Mouse (Mus musculus): Measurements from ENCODE around the gene Rec114. TPM values are rescaled to one million over a fixed set of nuclear protein-coding genes. Genes with fewer than 3 reads are reported as not detected.

Gene Rec114
- 1.7 and 2.4 TPM in 2 replicates for polyA plus RNA-seq (2015; fragmentation: Nextera tagmentation; extraction: Ambion mirVana)

DNA sequence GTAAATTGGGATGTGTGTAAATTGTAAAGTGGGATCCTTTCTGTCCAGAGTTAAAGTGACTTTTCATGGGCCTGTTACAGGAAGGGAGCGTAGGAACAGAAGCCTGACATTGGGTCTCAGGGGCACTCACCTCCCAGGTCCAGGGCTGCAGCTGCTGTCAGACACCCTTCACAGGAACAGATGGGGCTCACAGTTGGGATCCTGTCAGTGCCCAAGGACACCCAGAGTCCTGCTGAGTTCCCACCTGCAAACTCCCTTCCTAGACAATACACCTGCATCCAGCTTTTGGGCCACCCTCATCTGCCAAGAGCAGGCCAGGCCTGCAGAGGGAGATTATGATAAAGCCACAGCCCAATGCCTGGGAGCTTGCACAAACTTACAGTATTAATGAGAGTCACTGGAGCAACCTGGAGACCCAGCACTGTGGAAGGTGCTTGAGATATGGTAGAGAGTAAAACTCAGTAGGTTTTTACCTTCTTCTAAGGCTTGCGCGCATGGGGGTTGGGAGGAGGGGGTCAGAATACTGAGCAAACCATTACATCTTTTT, at the start of gene Rec114:
TSS of gene Rec114 (minus strand) at position 263 of the 547 bp plus-strand sequence.
- no peak within 1 kb of the TSS for H3K4me3 ChIP-seq
- no peak within 1 kb of the TSS for H3K9ac ChIP-seq
- no peaks in the 10 kb centered on the region for H3K4me1 ChIP-seq
- no peaks in the 10 kb centered on the region for H3K36me3 ChIP-seq
- no peak for ATAC-seq (ENCODE audit: insufficient number of reproducible peaks, insufficient read depth, low FRiP score, low TSS enrichment, low read depth)
- no peak within 1 kb of the TSS for H3K4me2 ChIP-seq
- WGBS, result 91% methylated on average over 3 of the region's 3 CpGs
- no peaks in the 10 kb centered on the region for H3K27me3 ChIP-seq
- no peak within 1 kb of the TSS for H3K27ac ChIP-seq
- H3K9me3 ChIP-seq, result no peaks in the 10 kb centered on the region

- ATAC-seq (ENCODE audit: insufficient number of reproducible peaks, insufficient read depth, low FRiP score, low TSS enrichment, low read depth), result no peak
- H3K9me3 ChIP-seq, result no peaks in the 10 kb centered on the region
- H3K27ac ChIP-seq, result no peak overlapping the region
- H3K36me3 ChIP-seq, result no peaks in the 10 kb centered on the region
- no peak overlapping the region for H3K4me2 ChIP-seq
- no peaks in the 10 kb centered on the region for H3K27me3 ChIP-seq
- WGBS, result 89% methylated on average over 3 of the region's 3 CpGs
- H3K9ac ChIP-seq, result no peak overlapping the region
- H3K4me1 ChIP-seq, result no peaks in the 10 kb centered on the region
- H3K4me3 ChIP-seq, result no peak overlapping the region
These were observed 45.7 kb upstream of the Rec114 start for GRCm38 (mm10) chr9:58789476-58789875.

- no peaks in the 10 kb centered on the region for H3K36me3 ChIP-seq
- H3K4me1 ChIP-seq, result no peaks in the 10 kb centered on the region
- ATAC-seq (ENCODE audit: insufficient number of reproducible peaks, insufficient read depth, low FRiP score, low TSS enrichment, low read depth), result no peak
- no peak overlapping the region for H3K4me3 ChIP-seq
- no peak overlapping the region for H3K27ac ChIP-seq
- 16% methylated on average over 2 of the region's 2 CpGs for WGBS
- H3K9ac ChIP-seq, result no peak overlapping the region
- H3K27me3 ChIP-seq, result no peaks in the 10 kb centered on the region
- no peak overlapping the region for H3K4me2 ChIP-seq
- H3K9me3 ChIP-seq, result no peaks in the 10 kb centered on the region
These were observed 31.6 kb upstream of the Rec114 start for GRCm38 (mm10) chr9:58775363-58775762.

DNA sequence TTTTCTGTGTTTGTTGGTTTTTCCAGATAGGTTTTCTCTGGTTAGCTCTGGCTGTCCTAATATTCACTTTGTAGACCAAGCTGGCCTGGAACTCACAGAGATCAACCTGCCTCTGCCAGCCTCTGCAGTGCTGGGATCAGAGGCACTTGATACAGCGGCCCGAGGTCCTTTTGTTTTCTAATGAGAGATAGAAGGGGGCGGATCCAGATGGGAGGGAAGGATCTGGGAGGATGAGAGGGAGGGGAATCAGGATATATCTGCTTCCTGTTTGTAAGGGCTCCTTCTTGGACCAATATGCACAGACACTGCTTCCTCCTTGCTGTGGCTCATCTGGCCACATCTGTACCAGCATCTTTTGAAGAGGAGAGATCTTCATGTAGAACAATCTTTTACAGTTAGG, 31.0 kb upstream of the Rec114 start:
- no peaks in the 10 kb centered on the region for H3K36me3 ChIP-seq
- no peak overlapping the region for H3K4me2 ChIP-seq
- 52% methylated on average over 3 of the region's 3 CpGs for WGBS
- ATAC-seq (ENCODE audit: insufficient number of reproducible peaks, insufficient read depth, low FRiP score, low TSS enrichment, low read depth), result no peak
- H3K9ac ChIP-seq, result no peak overlapping the region
- H3K4me1 ChIP-seq, result peaks cover 2% of the 10 kb centered on the region; the same call in 1 of the 2 replicates
- no peaks in the 10 kb centered on the region for H3K27me3 ChIP-seq
- no peak overlapping the region for H3K27ac ChIP-seq
- no peaks in the 10 kb centered on the region for H3K9me3 ChIP-seq
- no peak overlapping the region for H3K4me3 ChIP-seq

GRCm38 (mm10) chr9:58769943-58770342, 26.2 kb upstream of the Rec114 start:
- Histone ChIP-seq H3K4me3 (no peak overlapping the region), H3K4me1 (peaks cover 4% of the 10 kb centered on the region; the same call in 1 of the 2 replicates), H3K36me3 (no peaks in the 10 kb centered on the region), H3K4me2 (peak overlapping the region; percentile 20; the same call in 1 of the 2 replicates), H3K9me3 (0 out of 2 replicates have a peak, but pooled peaks cover 2% of the 10 kb centered on the region), H3K27me3 (no peaks in the 10 kb centered on the region), H3K27ac (no peak overlapping the region), H3K9ac (no peak overlapping the region)
- WGBS, result 57% methylated on average over 12 of the region's 12 CpGs
- ATAC-seq (ENCODE audit: insufficient number of reproducible peaks, insufficient read depth, low FRiP score, low TSS enrichment, low read depth), result no peak

GRCm38 (mm10) chr9:58766959-58767955, 23.5 kb upstream of the Rec114 start:
- 0 out of 2 replicates have a peak, but pooled peaks cover 2% of the 10 kb centered on the region for H3K9me3 ChIP-seq
- no peak overlapping the region for H3K4me3 ChIP-seq
- H3K27ac ChIP-seq, result no peak overlapping the region
- 69% methylated on average over 17 of the region's 17 CpGs for WGBS
- H3K27me3 ChIP-seq, result no peaks in the 10 kb centered on the region
- no peak overlapping the region for H3K4me2 ChIP-seq
- H3K36me3 ChIP-seq, result no peaks in the 10 kb centered on the region
- peaks cover 4% of the 10 kb centered on the region; the same call in 1 of the 2 replicates for H3K4me1 ChIP-seq
- H3K9ac ChIP-seq, result no peak overlapping the region
- ATAC-seq (ENCODE audit: insufficient number of reproducible peaks, insufficient read depth, low FRiP score, low TSS enrichment, low read depth), result peak; percentile 99

DNA sequence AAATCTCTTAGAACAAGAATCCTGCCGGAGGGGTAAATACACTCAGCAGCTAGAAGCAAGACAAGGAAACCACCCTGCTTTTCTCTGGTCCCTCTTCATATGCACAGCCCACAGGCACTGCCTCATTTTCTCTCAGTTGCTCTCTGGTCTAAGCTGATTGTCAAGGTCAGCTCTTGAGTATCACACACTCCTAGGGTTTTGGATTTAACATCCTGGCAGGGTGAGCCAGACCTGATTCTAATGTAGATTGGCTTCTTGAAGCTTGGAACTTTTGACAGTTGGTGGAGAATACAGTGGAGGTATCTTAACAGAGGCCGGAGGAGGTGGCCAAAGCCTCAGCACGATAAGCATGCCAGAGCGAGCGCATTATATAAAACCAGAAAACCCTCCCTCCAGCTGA, 20.6 kb upstream of the Rec114 start:
- Histone ChIP-seq H3K9me3 (0 out of 2 replicates have a peak, but pooled peaks cover 2% of the 10 kb centered on the region), H3K27ac (no peak overlapping the region), H3K27me3 (no peaks in the 10 kb centered on the region), H3K4me1 (no peaks in the 10 kb centered on the region), H3K4me3 (no peak overlapping the region), H3K9ac (no peak overlapping the region), H3K4me2 (no peak overlapping the region), H3K36me3 (no peaks in the 10 kb centered on the region)
- 81% methylated on average over 5 of the region's 5 CpGs for WGBS
- no peak for ATAC-seq (ENCODE audit: insufficient number of reproducible peaks, insufficient read depth, low FRiP score, low TSS enrichment, low read depth)

- Histone ChIP-seq H3K4me3 (no peak overlapping the region), H3K9me3 (0 out of 2 replicates have a peak, but pooled peaks cover 2% of the 10 kb centered on the region), H3K4me1 (no peaks in the 10 kb centered on the region), H3K36me3 (no peaks in the 10 kb centered on the region), H3K27ac (no peak overlapping the region), H3K27me3 (no peaks in the 10 kb centered on the region), H3K4me2 (no peak overlapping the region), H3K9ac (no peak overlapping the region)
- no peak for ATAC-seq (ENCODE audit: insufficient number of reproducible peaks, insufficient read depth, low FRiP score, low TSS enrichment, low read depth)
- WGBS, result 88% methylated on average over 4 of the region's 4 CpGs
These were observed 19.4 kb upstream of the Rec114 start for GRCm38 (mm10) chr9:58763114-58763513.

GRCm38 (mm10) chr9:58762086-58762485, 18.3 kb upstream of the Rec114 start:
- no peaks in the 10 kb centered on the region for H3K4me1 ChIP-seq
- no peaks in the 10 kb centered on the region for H3K27me3 ChIP-seq
- WGBS, result 53% methylated on average over 2 of the region's 2 CpGs
- H3K9me3 ChIP-seq, result no peaks in the 10 kb centered on the region
- no peaks in the 10 kb centered on the region for H3K36me3 ChIP-seq
- H3K4me2 ChIP-seq, result no peak overlapping the region
- no peak overlapping the region for H3K27ac ChIP-seq
- no peak overlapping the region for H3K4me3 ChIP-seq
- ATAC-seq (ENCODE audit: insufficient number of reproducible peaks, insufficient read depth, low FRiP score, low TSS enrichment, low read depth), result no peak
- no peak overlapping the region for H3K9ac ChIP-seq

DNA sequence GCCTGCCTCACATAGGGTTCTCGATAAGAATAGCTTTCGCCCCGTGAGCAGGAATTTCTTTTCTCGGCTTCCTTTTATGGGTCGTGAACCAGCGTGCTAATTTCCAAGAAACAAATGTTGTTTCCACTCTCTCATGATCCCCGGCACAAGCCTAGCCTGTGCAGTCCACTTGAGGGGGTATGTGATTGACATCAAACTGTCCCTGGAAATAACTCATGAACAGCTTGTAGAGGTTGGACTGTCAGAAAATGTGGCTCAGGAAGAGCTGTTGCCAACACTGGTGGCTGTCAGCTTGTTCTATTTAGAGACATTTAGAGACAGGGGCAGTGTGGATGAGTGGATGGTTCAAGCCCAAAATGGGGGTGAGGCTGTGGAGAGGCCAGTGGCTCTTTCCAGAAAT, 15.0 kb upstream of the Rec114 start:
- ATAC-seq (ENCODE audit: insufficient number of reproducible peaks, insufficient read depth, low FRiP score, low TSS enrichment, low read depth), result no peak
- H3K4me1 ChIP-seq, result peaks cover 7% of the 10 kb centered on the region
- no peaks in the 10 kb centered on the region for H3K36me3 ChIP-seq
- no peak overlapping the region for H3K27ac ChIP-seq
- H3K4me3 ChIP-seq, result no peak overlapping the region
- no peaks in the 10 kb centered on the region for H3K27me3 ChIP-seq
- no peak overlapping the region for H3K9ac ChIP-seq
- 82% methylated on average over 7 of the region's 7 CpGs for WGBS
- H3K9me3 ChIP-seq, result no peaks in the 10 kb centered on the region
- H3K4me2 ChIP-seq, result no peak overlapping the region

DNA sequence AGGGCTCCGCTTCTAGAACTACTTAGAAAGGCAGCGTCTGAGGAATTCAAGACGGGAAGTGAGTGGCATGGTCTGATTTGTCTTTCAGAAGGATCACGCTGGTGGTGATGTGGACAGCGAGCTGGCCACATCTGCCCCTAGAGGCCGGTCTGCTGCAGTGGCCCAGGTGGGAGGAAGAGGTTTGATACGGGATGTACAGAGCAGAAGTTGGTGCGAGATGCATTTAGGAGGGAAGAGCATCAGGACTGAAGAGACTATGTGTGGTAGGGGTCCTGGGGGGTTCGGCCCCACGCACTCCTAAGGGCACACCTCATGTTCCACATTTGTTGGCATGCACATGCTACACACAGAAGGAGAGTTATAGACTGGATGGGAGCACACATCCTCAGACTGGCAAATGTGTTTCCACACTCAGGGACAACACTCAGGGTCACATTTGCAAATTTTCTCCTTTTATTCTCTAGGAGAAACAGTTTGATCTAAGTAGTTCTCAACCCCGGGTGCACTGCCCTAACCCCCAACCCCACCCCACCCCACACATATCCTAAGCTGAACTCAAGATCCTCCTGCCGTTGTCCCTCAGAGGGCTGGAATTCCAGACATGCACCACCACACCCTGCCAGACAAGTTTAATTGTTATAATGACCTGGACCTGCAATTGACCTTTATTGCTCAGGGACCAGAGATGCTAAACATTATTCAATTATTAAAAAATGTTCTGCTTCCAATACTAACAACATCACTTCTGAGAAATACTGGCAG, 12.8 kb upstream of the Rec114 start:
- Histone ChIP-seq H3K4me1 (peaks cover 9% of the 10 kb centered on the region), H3K27ac (no peak overlapping the region), H3K27me3 (no peaks in the 10 kb centered on the region), H3K9ac (no peak overlapping the region), H3K4me3 (no peak overlapping the region), H3K36me3 (no peaks in the 10 kb centered on the region), H3K9me3 (no peaks in the 10 kb centered on the region), H3K4me2 (no peak overlapping the region)
- WGBS, result 63% methylated on average over 12 of the region's 12 CpGs
- no peak for ATAC-seq (ENCODE audit: insufficient number of reproducible peaks, insufficient read depth, low FRiP score, low TSS enrichment, low read depth)
